Mouse (Mus musculus): ENCODE data around the gene Osbpl5.
"Not testable (repeated sequence)": the region's sequence is repeated elsewhere in the genome, so short reads cannot be mapped to it uniquely, and the experiment has no call there.

GRCm38 (mm10) chr7:143679650-143680049 is 77.1 kb downstream of the Osbpl5 start:
- TF ChIP-seq CTCF (IDR thresholded peaks at IDR 0.05; ENCODE audit: extremely low read depth, insufficient read length, insufficient replicate concordance, low read depth, low read length); POLR2A (IDR thresholded peaks at IDR 0.05; ENCODE audit: low read depth, low read length): not testable (repeated sequence)

All from small intestine, adult 2 months (tissue).